ENCODE assay signal across 7 mouse cellular contexts in the genomic region with DNA sequence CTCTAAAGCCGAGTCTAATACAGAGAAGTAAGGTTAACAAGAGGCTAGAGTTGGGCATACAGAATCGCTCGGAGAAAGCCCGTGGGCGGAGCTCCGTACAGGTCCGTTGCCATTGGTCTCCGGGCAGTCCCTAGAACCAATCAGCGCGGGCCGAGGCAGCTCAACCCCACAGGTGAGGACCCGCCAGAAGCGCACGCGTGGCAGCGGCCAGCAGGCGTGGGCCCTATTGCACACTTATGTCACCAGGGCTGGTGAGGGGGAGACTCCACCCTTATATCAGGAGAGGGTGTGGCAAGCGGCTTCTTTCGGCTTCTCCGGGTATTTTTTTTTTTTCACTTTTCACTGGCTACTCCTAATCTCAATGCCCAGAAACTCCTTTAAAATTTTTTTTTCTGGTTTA. TPM values are rescaled to one million over a fixed set of nuclear protein-coding genes. Genes with fewer than 3 reads are reported as not detected.
DNase-seq lines count a peak whose midpoint lies in the region; ATAC-seq lines count a peak whose summit lies in the region.

No protein-coding gene starts in this region.

- H3K4me1 ChIP-seq in limb, embryonic 11.5 days (ENCODE audit: control insufficient read depth, insufficient read depth, low read length), result peaks cover 50% of the 10 kb centered on the region
- H3K4me1 ChIP-seq in midbrain, embryonic 10.5 days, result peaks cover 95% of the 10 kb centered on the region

- intact Hi-C loops in gastrocnemius, postnatal 14 days (cut with DNase I; ENCODE audit: low total_unique reads), result no loop called here

- peak; percentile 84 for DNase-seq in adrenal gland, postnatal 10 days
- DNase-seq in embryo, embryonic 10 days (ENCODE audit: low spot score), result peak; percentile 84
- peak; percentile 69 for DNase-seq in gastrocnemius, postnatal 14 days
- peak; percentile 59 for DNase-seq in induced T-regulatory cell, adult 2 months (ENCODE audit: low read depth)
- peak; percentile 78 for DNase-seq in limb, embryonic 11.5 days (ENCODE audit: low spot score)
- peak; percentile 77 for DNase-seq in midbrain, embryonic 10.5 days (ENCODE audit: low spot score)
- peak; percentile 53 for DNase-seq in skeletal muscle tissue, adult 2 months (ENCODE audit: low read depth, low spot score)

- peak overlapping the region; percentile 64 for H3K4me2 ChIP-seq in limb, embryonic 11.5 days (ENCODE audit: low read depth, severe bottlenecking)

- peak overlapping the region; percentile 22 for H3K4me3 ChIP-seq in limb, embryonic 11.5 days (ENCODE audit: low read depth, low read length)
- H3K4me3 ChIP-seq in midbrain, embryonic 10.5 days, result peak overlapping the region; percentile 51

- no peak overlapping the region for H3K9ac ChIP-seq in limb, embryonic 11.5 days (ENCODE audit: low read length)

- H3K36me3 ChIP-seq in limb, embryonic 11.5 days (ENCODE audit: control insufficient read depth, insufficient read depth, low read length), result no peaks in the 10 kb centered on the region
- H3K36me3 ChIP-seq in midbrain, embryonic 10.5 days, result no peaks in the 10 kb centered on the region

- WGBS in limb, embryonic 11.5 days, result 5% methylated on average over 20 of the region's 20 CpGs
- 3% methylated on average over 20 of the region's 20 CpGs for WGBS in midbrain, embryonic 10.5 days

- H3K9me3 ChIP-seq in limb, embryonic 11.5 days (ENCODE audit: control insufficient read depth, low read length), result no peaks in the 10 kb centered on the region
- no peaks in the 10 kb centered on the region for H3K9me3 ChIP-seq in midbrain, embryonic 10.5 days (replicated peaks)

- H3K27me3 ChIP-seq in limb, embryonic 11.5 days (ENCODE audit: control insufficient read depth, insufficient read depth, low read length), result no peaks in the 10 kb centered on the region; the same call in 1 of the 2 replicates
- H3K27me3 ChIP-seq in midbrain, embryonic 10.5 days (ENCODE audit: low read depth, poor library complexity, severe bottlenecking), result peaks cover 97% of the 10 kb centered on the region

- H3K27ac ChIP-seq in limb, embryonic 11.5 days (replicated peaks; ENCODE audit: low read depth, low read length), result no peak overlapping the region
- peak overlapping the region; percentile 38; the same call in 1 of the 2 replicates for H3K27ac ChIP-seq in midbrain, embryonic 10.5 days (replicated peaks)

- ATAC-seq in limb, embryonic 11.5 days (ENCODE audit: insufficient number of reproducible peaks, low FRiP score, low TSS enrichment, low read depth), result peak; percentile 85; the same call in 1 of the 2 replicates

RNA-seq across cellular contexts. Expression of a gene that starts 7.7 kb away (rescaled TPM):
- total RNA-seq in adrenal gland, postnatal 10 days (2021), result 1 to 10 TPM; 5.4 to 9.6 TPM
- total RNA-seq in gastrocnemius, postnatal 14 days (2021), result under 1 TPM; 0.35 to 0.62 TPM
- polyA plus RNA-seq in limb, embryonic 11.5 days (2014; fragmentation: Nextera tagmentation; extraction: Ambion mirVana), result 27.1 and 30.4 TPM in 2 replicates
- 15.6 and 19.4 TPM in 2 replicates for polyA plus RNA-seq in midbrain, embryonic 10.5 days (2016; fragmentation: Nextera tagmentation; extraction: Ambion mirVana)
